Mouse (Mus musculus) T-helper 17 cell (primary cell): ENCODE data around the gene Tprg.

Experiments used
- in situ Hi-C, 2 experiments: fragments of 300-600 bp; cut with MboI, MseI; formaldehyde crosslinking; loops; 1 replicate in 1 of 2; 2 replicates in 1 of 2; pipeline ENCODE4 v1.15.1; 2025; ENCODE audit warnings: high pct_unique_total_duplicates in 2 of 2

Tprg gene

DNA sequence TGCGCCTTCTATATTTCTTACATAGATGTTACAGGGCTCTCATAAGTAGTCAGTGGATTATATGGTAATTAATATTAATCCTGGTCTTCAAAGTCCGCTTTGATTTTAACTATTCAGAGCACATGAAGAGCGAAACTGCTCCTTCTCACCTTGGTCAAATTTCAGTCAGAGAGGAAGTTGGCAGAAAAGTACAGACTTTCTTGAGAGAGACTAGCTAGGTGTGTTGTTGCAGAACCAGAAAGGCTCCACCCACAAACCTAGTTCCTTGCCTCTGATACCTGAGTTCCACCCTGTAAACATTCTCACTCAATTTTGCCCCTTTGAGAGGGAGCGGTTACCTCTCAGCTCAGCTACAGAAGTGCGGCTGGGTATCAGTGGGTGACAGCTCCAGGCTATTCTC is at the start of gene Tprg:
Gene Tprg (plus strand): TSS at position 301 of the 400 bp plus-strand sequence.
- in situ Hi-C loops = no loop called here

DNA sequence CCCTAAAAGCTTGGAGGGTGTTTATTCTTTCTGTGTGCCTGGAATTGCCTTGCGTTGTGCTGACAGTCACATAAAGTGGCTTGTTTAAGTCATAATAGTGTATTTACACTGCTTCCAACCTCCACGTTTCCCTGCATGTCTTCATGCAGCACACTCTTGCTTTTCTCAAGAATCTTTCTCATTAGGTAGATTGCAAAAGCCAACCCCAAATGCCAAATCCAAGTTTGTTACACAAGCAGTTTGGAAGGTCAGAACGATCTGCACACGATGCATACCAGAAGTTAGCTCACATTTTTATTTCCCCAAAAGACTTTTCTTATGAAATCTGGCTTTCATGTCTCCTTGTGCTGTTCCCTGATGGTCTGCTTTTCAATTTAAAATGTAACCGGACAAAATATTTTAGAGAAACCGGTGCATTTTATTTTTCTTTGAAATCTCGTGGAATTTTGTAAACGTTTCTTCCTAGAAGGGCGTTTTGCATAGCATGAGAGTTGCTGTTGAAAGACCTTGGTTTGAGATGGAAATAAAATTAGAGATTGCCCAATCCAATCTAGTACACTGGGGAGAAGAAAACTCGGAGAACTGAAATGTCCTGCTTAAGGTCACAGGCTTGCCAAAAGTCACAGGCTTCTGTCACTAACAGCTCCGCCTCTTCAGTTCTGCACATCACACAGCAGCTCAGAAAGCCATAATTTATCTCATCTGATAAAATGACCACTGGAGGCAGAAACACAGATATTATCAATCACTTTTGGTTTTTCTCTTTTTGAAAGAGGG is 48.2 kb upstream of the Tprg start:
- in situ Hi-C loops = no loop called here

DNA sequence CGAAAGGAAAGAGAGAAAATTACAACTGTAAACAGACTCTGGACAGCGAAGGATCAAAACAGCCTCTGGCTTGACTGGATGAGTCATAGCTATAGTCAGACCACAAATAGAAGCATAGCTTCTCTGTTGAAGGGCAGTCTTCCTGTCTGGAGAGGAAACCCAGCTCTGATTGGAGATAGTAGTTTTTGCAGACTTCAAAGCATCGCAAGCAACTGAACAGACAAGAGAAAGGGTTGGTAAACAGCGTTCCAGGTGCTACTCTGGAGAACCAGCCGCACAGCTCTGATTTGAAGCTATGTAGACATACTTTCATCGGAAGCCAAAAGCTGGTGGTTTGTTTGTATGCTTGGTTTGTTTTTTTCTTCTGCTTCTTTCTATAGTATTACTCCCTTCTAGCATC is 37.7 kb upstream of the Tprg start:
- in situ Hi-C loops = no loop called here

- in situ Hi-C loops = loop anchor here in 1 of 2 experiments (5.0 to 25.0 kb wide), 3 partner anchors 158 to 863 kb away; partner anchors contain the start of gene Lpp
These were observed 36.4 kb upstream of the Tprg start for GRCm38 (mm10) chr16:25250129-25250749.

- in situ Hi-C loops = loop anchor here in 1 of 2 experiments (5.0 to 25.0 kb wide), 3 partner anchors 159 to 864 kb away; partner anchors contain the start of gene Lpp
These were observed 35.5 kb upstream of the Tprg start for GRCm38 (mm10) chr16:25251080-25251479.

DNA sequence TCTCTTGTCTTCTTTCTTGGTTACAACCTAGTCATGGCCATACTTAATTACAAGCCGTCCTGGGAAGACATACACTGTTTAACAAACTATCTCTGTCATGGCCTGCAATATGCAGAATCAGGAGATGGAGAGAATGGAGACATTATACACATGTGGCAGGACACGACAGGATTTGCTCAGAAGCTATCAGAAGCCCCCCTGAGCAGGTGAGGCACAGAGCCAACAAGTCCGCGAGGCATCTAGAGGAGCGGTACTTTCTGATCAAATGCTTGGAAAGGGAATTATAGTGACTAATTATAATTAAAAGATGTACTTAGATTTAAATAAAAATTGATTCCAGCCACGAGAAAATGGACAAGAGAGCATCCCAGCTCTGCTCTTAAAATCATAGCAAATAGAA is 32.0 kb upstream of the Tprg start:
- in situ Hi-C loops = loop anchor here in 1 of 2 experiments (5.0 to 25.0 kb wide), 3 partner anchors 162 to 867 kb away; partner anchors contain the start of gene Lpp

- in situ Hi-C loops = loop anchor here in 1 of 2 experiments (25.0 kb wide), 2 partner anchors 393 to 868 kb away; partner anchors contain the start of gene Lpp
These were observed 31.4 kb upstream of the Tprg start for GRCm38 (mm10) chr16:25255186-25255585.

DNA sequence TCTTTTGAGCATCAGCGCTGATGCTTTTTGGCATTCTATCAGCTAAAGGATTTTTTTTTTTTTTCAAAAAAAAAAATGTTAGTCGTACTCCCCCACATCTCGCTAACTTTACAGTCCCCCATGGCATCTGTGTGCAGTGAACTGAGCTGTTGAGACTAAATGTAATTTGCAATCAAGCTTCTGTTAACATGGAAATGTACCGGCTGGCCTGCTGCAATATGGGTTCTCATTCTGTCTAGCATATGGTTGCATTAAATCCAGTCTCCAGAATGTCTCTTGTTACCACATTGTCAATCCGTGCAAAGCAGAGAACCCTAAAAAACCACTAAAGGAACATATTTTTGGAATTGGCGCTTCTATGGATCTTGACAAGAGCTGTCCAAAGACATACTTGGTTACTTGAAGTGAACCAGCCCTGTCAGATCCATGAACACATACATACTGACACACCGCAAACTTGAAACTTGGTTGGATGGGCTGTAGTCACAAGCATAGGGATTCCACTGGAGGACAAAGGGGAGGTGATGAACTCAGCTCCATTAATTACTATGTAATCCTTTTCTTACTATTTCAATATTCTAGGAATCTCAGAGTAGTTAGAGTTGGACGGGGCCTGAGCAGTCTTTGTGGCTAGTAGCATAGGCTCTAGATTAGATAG is 30.9 kb upstream of the Tprg start:
- in situ Hi-C loops = loop anchor here in 1 of 2 experiments (25.0 kb wide), 2 partner anchors 393 to 868 kb away; partner anchors contain the start of gene Lpp

- in situ Hi-C loops = loop anchor here (5.0 to 25.0 kb wide), 6 partner anchors 198 to 1300 kb away; partner anchors contain the start of gene Lpp (in 1 of the 2)
These were observed 24.3 kb upstream of the Tprg start for GRCm38 (mm10) chr16:25262306-25262705.

DNA sequence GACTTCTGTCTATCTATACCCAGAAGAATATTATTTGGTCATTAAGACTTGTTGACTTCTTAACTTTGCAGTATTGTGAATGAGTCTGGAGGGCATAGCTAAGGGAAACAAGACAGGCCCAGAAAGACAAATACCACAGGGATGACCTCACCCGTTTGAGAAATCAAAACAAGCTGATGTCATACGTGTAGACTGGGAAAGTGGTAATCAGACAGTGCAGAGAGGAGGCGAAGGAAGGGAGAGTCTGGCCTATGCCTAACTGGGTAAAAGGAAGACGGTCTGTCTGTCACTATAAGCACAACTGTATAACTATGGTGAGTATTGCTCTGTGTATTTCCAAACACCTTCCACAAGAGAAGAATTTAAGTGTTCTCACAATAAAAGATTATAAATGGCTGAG is 23.7 kb upstream of the Tprg start:
- in situ Hi-C loops = loop anchor here (5.0 to 25.0 kb wide), 6 partner anchors 198 to 1301 kb away; partner anchors contain the start of gene Lpp (in 1 of the 2)

GRCm38 (mm10) chr16:25263520-25264149 is 23.0 kb upstream of the Tprg start:
- in situ Hi-C loops = loop anchor here (5.0 to 25.0 kb wide), 6 partner anchors 199 to 1301 kb away; partner anchors contain the start of gene Lpp (in 1 of the 2)

- in situ Hi-C loops = loop anchor here in 1 of 2 experiments (10.0 to 25.0 kb wide), 3 partner anchors 200 to 878 kb away; partner anchors contain the start of gene Lpp
These were observed 21.4 kb upstream of the Tprg start for GRCm38 (mm10) chr16:25265177-25265576.

- in situ Hi-C loops = loop anchor here in 1 of 2 experiments (10.0 to 25.0 kb wide), 3 partner anchors 203 to 881 kb away; partner anchors contain the start of gene Lpp
These were observed 18.3 kb upstream of the Tprg start for GRCm38 (mm10) chr16:25268276-25268675.

DNA sequence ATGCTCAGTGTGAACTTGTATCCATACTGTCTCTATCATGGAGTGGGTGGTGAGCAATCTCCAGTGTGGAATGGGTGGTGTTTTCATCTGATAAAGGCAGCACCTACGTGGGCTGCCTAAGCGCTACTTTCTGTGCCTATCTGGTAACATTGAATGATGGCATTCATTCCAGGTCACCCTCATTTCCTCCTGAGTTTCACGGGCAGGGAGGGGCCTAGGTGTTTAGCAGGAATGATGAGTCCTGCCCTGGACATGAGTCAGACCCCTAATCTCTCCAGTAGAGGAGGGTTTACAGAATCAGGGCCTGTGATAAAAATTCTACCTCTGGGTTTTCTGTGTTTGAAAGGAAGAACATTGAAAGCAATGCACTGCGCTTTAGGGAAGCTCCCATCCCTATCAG is 4.1 kb upstream of the Tprg start:
- in situ Hi-C loops = no loop called here

GRCm38 (mm10) chr16:25293753-25294152 is 7.1 kb downstream of the Tprg start:
- in situ Hi-C loops = no loop called here

GRCm38 (mm10) chr16:25295546-25295945 is 8.9 kb downstream of the Tprg start:
- in situ Hi-C loops = no loop called here

- in situ Hi-C loops = no loop called here
These were observed 10.1 kb downstream of the Tprg start for GRCm38 (mm10) chr16:25296746-25297145.

DNA sequence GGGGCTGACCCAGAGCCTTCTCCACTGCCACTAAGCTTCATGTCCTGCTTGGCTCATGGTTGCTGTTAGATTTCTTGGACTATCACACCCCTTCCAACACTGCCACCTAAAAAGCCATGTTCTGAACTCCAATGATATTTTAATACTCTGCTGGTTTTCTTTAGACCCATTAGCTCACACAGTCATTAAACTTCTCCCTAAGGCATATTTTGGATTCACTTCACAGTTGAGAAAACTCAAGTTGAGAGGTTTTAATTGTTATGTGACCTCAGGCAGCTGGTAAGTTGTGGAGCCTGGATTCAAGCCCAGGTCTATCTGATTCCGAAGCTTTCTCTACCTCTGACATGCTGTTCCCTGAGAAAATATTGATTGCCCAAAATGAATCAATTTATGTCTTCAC is 11.6 kb downstream of the Tprg start:
- in situ Hi-C loops = no loop called here

DNA sequence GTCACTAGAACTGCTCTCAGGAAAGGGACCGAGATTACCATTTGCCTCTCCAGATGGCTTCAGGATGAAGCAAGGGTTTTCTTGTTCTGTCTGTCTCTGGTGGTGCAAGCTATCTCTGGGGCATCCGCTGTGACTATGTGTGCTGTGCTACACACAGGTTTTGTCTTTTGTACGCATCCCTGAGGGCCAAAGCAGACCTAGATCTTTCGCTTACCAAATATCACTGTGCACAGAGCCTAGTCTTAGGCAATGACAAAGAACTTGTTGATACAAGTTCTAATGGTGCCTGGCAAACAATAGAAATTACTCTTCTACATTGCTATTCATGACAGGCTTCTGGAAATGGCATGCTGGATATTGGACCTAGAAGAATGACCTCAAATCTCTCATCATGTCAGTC is 16.0 kb downstream of the Tprg start:
- in situ Hi-C loops = no loop called here

- in situ Hi-C loops = no loop called here
These were observed 27.4 kb downstream of the Tprg start for GRCm38 (mm10) chr16:25314006-25314405.

- in situ Hi-C loops = no loop called here
These were observed 28.5 kb downstream of the Tprg start for GRCm38 (mm10) chr16:25315090-25315489.
